Mouse (Mus musculus) CH12F3 (cell line): ENCODE measurements around the gene Fetub.

ENCODE experiments used
- in situ Hi-C: fragments of 300-500 bp; cut with MboI; formaldehyde crosslinking; loops from 2 replicates; pipeline ENCODE4 v1.14.3; 2020; ENCODE audit warnings: low sequenced_read_pairs

The Fetub gene

GRCm38 (mm10) chr16:22918034-22918433 is at the start of gene Fetub:
Fetub (plus strand) TSS chr16:22918334.
- in situ Hi-C loops = no loop called here

GRCm38 (mm10) chr16:22872397-22872796 is 45.7 kb upstream of the Fetub start:
- in situ Hi-C loops = no loop called here

GRCm38 (mm10) chr16:22873369-22873768 is 44.8 kb upstream of the Fetub start:
- in situ Hi-C loops = no loop called here

- in situ Hi-C loops = loop anchor here (25.0 kb wide), 1 partner anchor 161 kb away; the partner anchor contains the start of gene Kng2
Observed at GRCm38 (mm10) chr16:22876218-22877043, 41.7 kb upstream of the Fetub start.

GRCm38 (mm10) chr16:22877660-22878390 is 40.3 kb upstream of the Fetub start:
- in situ Hi-C loops = loop anchor here (25.0 kb wide), 1 partner anchor 159 kb away; the partner anchor contains the start of gene Kng2

- in situ Hi-C loops = loop anchor here (25.0 kb wide), 1 partner anchor 159 kb away; the partner anchor contains the start of gene Kng2
Observed at GRCm38 (mm10) chr16:22878716-22879115, 39.4 kb upstream of the Fetub start.

- in situ Hi-C loops = loop anchor here (25.0 kb wide), 1 partner anchor 157 kb away; the partner anchor contains the start of gene Kng2
Observed at GRCm38 (mm10) chr16:22879945-22880595, 38.1 kb upstream of the Fetub start.

GRCm38 (mm10) chr16:22880900-22881299 is 37.2 kb upstream of the Fetub start:
- in situ Hi-C loops = loop anchor here (25.0 kb wide), 1 partner anchor 156 kb away; the partner anchor contains the start of gene Kng2

GRCm38 (mm10) chr16:22881487-22881886 is 36.6 kb upstream of the Fetub start:
- in situ Hi-C loops = loop anchor here (25.0 kb wide), 1 partner anchor 156 kb away; the partner anchor contains the start of gene Kng2

GRCm38 (mm10) chr16:22883441-22883840 is 34.7 kb upstream of the Fetub start:
- in situ Hi-C loops = loop anchor here (25.0 kb wide), 1 partner anchor 154 kb away; the partner anchor contains the start of gene Kng2

GRCm38 (mm10) chr16:22885356-22885755 is 32.8 kb upstream of the Fetub start:
- in situ Hi-C loops = loop anchor here (25.0 kb wide), 1 partner anchor 152 kb away; the partner anchor contains the start of gene Kng2

- in situ Hi-C loops = loop anchor here (25.0 kb wide), 1 partner anchor 151 kb away; the partner anchor contains the start of gene Kng2
Observed at GRCm38 (mm10) chr16:22886726-22887125, 31.4 kb upstream of the Fetub start.

GRCm38 (mm10) chr16:22888835-22889234 is 29.3 kb upstream of the Fetub start:
- in situ Hi-C loops = loop anchor here (25.0 kb wide), 1 partner anchor 148 kb away; the partner anchor contains the start of gene Kng2

- in situ Hi-C loops = loop anchor here (25.0 kb wide), 1 partner anchor 148 kb away; the partner anchor contains the start of gene Kng2
Observed at GRCm38 (mm10) chr16:22889716-22890115, 28.4 kb upstream of the Fetub start.

GRCm38 (mm10) chr16:22890683-22891510 is 27.2 kb upstream of the Fetub start, which contains the start of gene Ahsg:
Ahsg (plus strand) TSS chr16:22891277.
- in situ Hi-C loops = loop anchor here (25.0 kb wide), 1 partner anchor 146 kb away; the partner anchor contains the start of gene Kng2

- in situ Hi-C loops = loop anchor here (25.0 kb wide), 1 partner anchor 146 kb away; the partner anchor contains the start of gene Kng2
Observed at GRCm38 (mm10) chr16:22891733-22892154, 26.4 kb upstream of the Fetub start.

- in situ Hi-C loops = loop anchor here (25.0 kb wide), 1 partner anchor 143 kb away; the partner anchor contains the start of gene Kng2
Observed at GRCm38 (mm10) chr16:22894095-22894494, 24.0 kb upstream of the Fetub start.

- in situ Hi-C loops = loop anchor here (25.0 kb wide), 1 partner anchor 141 kb away; the partner anchor contains the start of gene Kng2
Observed at GRCm38 (mm10) chr16:22896618-22897017, 21.5 kb upstream of the Fetub start.

- in situ Hi-C loops = loop anchor here (25.0 kb wide), 1 partner anchor 138 kb away; the partner anchor contains the start of gene Kng2
Observed at GRCm38 (mm10) chr16:22899346-22899745, 18.8 kb upstream of the Fetub start.
